Mouse (Mus musculus): ENCODE data around the gene Gzmm.

Gene Gzmm

GRCm38 (mm10) chr10:79688720-79689119, at the start of gene Gzmm:
Gene Gzmm (plus strand): TSS chr10:79689020.
- DNase-seq, result no peak

GRCm38 (mm10) chr10:79645711-79646110, 43.1 kb upstream of the Gzmm start, which contains the start of gene Odf3l2:
Gene Odf3l2 (minus strand): TSS chr10:79645738.
- no peak for DNase-seq

GRCm38 (mm10) chr10:79649070-79649751, 39.6 kb upstream of the Gzmm start:
- DNase-seq, result peak; percentile 69

- no peak for DNase-seq
Observed at GRCm38 (mm10) chr10:79652789-79653188, 36.0 kb upstream of the Gzmm start.

- DNase-seq, result no peak
Observed at GRCm38 (mm10) chr10:79654946-79655395, 33.8 kb upstream of the Gzmm start.

GRCm38 (mm10) chr10:79658829-79659228, 30.0 kb upstream of the Gzmm start:
- DNase-seq, result no peak

GRCm38 (mm10) chr10:79660298-79660697, 28.5 kb upstream of the Gzmm start:
- DNase-seq, result no peak

GRCm38 (mm10) chr10:79661861-79662260, 27.0 kb upstream of the Gzmm start:
- DNase-seq, result no peak

- DNase-seq, result peak; percentile 65
Observed at GRCm38 (mm10) chr10:79664131-79664665, 24.6 kb upstream of the Gzmm start, which contains the start of gene Madcam1. Gene Madcam1 (plus strand): TSS chr10:79664559.

- no peak for DNase-seq
Observed at GRCm38 (mm10) chr10:79665051-79665450, 23.8 kb upstream of the Gzmm start.

GRCm38 (mm10) chr10:79666493-79666892, 22.3 kb upstream of the Gzmm start:
- no peak for DNase-seq

- DNase-seq, result no peak
Observed at GRCm38 (mm10) chr10:79668076-79668475, 20.7 kb upstream of the Gzmm start.

- peak; percentile 89 for DNase-seq
Observed at GRCm38 (mm10) chr10:79668771-79669575, 19.8 kb upstream of the Gzmm start, which contains the start of gene Tpgs1. Gene Tpgs1 (plus strand): TSS chr10:79669369.

- DNase-seq, result peak; percentile 76
Observed at GRCm38 (mm10) chr10:79669576-79670057, 19.2 kb upstream of the Gzmm start.

- DNase-seq, result no peak
Observed at GRCm38 (mm10) chr10:79670071-79670888, 18.5 kb upstream of the Gzmm start.

GRCm38 (mm10) chr10:79671396-79672087, 17.3 kb upstream of the Gzmm start:
- DNase-seq, result no peak

GRCm38 (mm10) chr10:79672088-79672455, 16.7 kb upstream of the Gzmm start:
- DNase-seq, result no peak

- peak; percentile 14 for DNase-seq
Observed at GRCm38 (mm10) chr10:79673054-79673453, 15.8 kb upstream of the Gzmm start.

- peak; percentile 25 for DNase-seq
Observed at GRCm38 (mm10) chr10:79675346-79676035, 13.3 kb upstream of the Gzmm start.

GRCm38 (mm10) chr10:79680606-79681495, 8.0 kb upstream of the Gzmm start:
- peak; percentile 58 for DNase-seq

All from cerebellum, adult 11 months (tissue).